Mouse (Mus musculus): ENCODE results near the gene Serpinb2. TPM values are rescaled to one million over a fixed set of nuclear protein-coding genes. Genes with fewer than 3 reads are reported as not detected.

Gene Serpinb2
- polyA plus RNA-seq, 1 experiment, result not detected

GRCm38 (mm10) chr1:107565644-107566043, 54.4 kb downstream of the Serpinb2 start:
- Histone ChIP-seq H3K27ac (ENCODE audit: insufficient read depth, low read depth, low read length) (no peak overlapping the region), H3K4me3 (ENCODE audit: insufficient read depth, low read depth, low read length) (no peak overlapping the region), H3K4me1 (ENCODE audit: control insufficient read depth, insufficient read depth, low read length) (no peaks in the 10 kb centered on the region)
- TF ChIP-seq CTCF (IDR thresholded peaks at IDR 0.05; ENCODE audit: insufficient read depth, low read depth, low read length) (no peak), POLR2A (IDR thresholded peaks at IDR 0.05; ENCODE audit: insufficient read depth, low read depth, low read length) (no peak)

DNA sequence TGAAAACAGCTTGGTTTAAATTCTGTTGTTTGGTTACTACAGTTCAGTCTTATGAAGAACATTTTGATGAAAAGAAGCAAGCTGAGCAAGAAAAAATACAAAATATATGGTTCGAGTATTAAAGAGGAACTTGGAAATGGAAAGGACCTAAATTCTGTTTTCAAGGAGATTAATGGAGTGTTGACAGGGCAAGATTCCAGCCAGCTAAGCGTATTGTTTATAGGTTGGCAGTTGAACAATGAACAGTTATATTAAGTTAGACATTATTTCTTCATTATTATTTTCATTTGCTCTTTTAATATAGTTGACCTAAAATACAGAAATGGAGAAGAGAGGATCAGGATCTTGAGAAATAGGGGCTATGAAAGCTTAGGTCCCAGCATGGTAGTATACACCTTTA, 64.9 kb downstream of the Serpinb2 start:
- no peak overlapping the region for H3K4me3 ChIP-seq (ENCODE audit: insufficient read depth, low read depth, low read length)
- no peak for TF ChIP-seq POLR2A (IDR thresholded peaks at IDR 0.05; ENCODE audit: insufficient read depth, low read depth, low read length)
- no peak for TF ChIP-seq CTCF (IDR thresholded peaks at IDR 0.05; ENCODE audit: insufficient read depth, low read depth, low read length)
- WGBS, result 85% methylated on average over 2 of the region's 2 CpGs
- H3K4me1 ChIP-seq (ENCODE audit: control insufficient read depth, insufficient read depth, low read length), result no peaks in the 10 kb centered on the region
- no peak overlapping the region for H3K27ac ChIP-seq (ENCODE audit: insufficient read depth, low read depth, low read length)

- Histone ChIP-seq H3K4me1 (ENCODE audit: control insufficient read depth, insufficient read depth, low read length) (no peaks in the 10 kb centered on the region), H3K4me3 (ENCODE audit: insufficient read depth, low read depth, low read length) (no peak overlapping the region), H3K27ac (ENCODE audit: insufficient read depth, low read depth, low read length) (no peak overlapping the region)
- 98% methylated on average over 1 of the region's 1 CpGs for WGBS
- TF ChIP-seq POLR2A (IDR thresholded peaks at IDR 0.05; ENCODE audit: insufficient read depth, low read depth, low read length) (no peak), CTCF (IDR thresholded peaks at IDR 0.05; ENCODE audit: insufficient read depth, low read depth, low read length) (no peak)
Observed at GRCm38 (mm10) chr1:107577514-107577913, 66.3 kb downstream of the Serpinb2 start.

DNA sequence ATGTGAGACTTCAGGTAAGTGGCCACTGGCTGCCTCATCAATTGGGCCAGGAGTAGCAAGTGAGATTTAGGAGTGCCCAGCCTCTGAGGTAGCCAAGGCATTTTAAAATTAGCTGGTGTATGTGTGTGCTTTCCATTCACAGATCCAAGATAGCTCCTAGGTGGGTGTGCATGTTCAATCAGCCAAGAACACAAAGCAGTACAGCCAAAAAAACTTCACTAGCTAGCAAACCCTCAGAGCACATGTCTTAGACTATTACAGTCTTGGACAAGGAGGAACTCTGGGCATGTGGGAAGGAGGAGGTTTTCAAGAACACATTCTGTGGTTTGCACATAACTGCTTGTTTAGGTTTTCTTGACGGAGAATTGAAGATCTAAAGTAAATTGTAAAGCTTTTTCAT, 70.0 kb downstream of the Serpinb2 start:
- Histone ChIP-seq H3K4me3 (ENCODE audit: insufficient read depth, low read depth, low read length) (no peak overlapping the region), H3K27ac (ENCODE audit: insufficient read depth, low read depth, low read length) (no peak overlapping the region), H3K4me1 (ENCODE audit: control insufficient read depth, insufficient read depth, low read length) (no peaks in the 10 kb centered on the region)
- WGBS, result 68% methylated on average over 1 of the region's 1 CpGs
- no peak for TF ChIP-seq CTCF (IDR thresholded peaks at IDR 0.05; ENCODE audit: insufficient read depth, low read depth, low read length)

- no peak overlapping the region for H3K27ac ChIP-seq (ENCODE audit: insufficient read depth, low read depth, low read length)
- TF ChIP-seq POLR2A (IDR thresholded peaks at IDR 0.05; ENCODE audit: insufficient read depth, low read depth, low read length) (no peak), CTCF (IDR thresholded peaks at IDR 0.05; ENCODE audit: insufficient read depth, low read depth, low read length) (no peak)
- H3K4me3 ChIP-seq (ENCODE audit: insufficient read depth, low read depth, low read length), result no peak overlapping the region
- no peaks in the 10 kb centered on the region for H3K4me1 ChIP-seq (ENCODE audit: control insufficient read depth, insufficient read depth, low read length)
Observed at GRCm38 (mm10) chr1:107582900-107583299, 71.7 kb downstream of the Serpinb2 start.

- 45% methylated on average over 1 of the region's 1 CpGs for WGBS
Observed at GRCm38 (mm10) chr1:107583958-107584376, 72.7 kb downstream of the Serpinb2 start.

DNA sequence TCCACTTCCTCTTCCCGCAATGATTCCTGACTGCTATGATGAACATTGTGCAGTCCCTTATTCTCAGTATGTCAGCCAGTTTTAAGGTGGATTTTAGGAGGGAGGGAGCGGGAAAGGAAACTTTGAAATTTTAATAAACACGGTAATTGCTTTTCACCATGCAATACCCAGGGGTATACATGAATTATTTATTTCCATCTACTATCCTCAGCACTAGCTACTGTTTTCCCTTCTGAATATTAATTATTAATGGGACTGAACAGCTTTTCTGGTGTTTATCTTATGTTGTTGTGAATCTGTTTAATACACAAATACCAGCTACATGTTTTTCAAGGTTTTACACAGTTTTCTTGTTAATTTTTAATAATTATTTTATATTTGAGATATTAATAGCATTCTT, 73.7 kb downstream of the Serpinb2 start:
- no peak overlapping the region for H3K4me3 ChIP-seq (ENCODE audit: insufficient read depth, low read depth, low read length)
- 90% methylated on average over 3 of the region's 3 CpGs for WGBS
- no peak for TF ChIP-seq CTCF (IDR thresholded peaks at IDR 0.05; ENCODE audit: insufficient read depth, low read depth, low read length)

More at GRCm38 (mm10) chr1:107583958-107584376, 72.7 kb downstream of the Serpinb2 start:
- Histone ChIP-seq H3K4me3 (ENCODE audit: insufficient read depth, low read depth, low read length) (no peak overlapping the region), H3K27ac (ENCODE audit: insufficient read depth, low read depth, low read length) (no peak overlapping the region), H3K4me1 (ENCODE audit: control insufficient read depth, insufficient read depth, low read length) (no peaks in the 10 kb centered on the region)
- TF ChIP-seq POLR2A (IDR thresholded peaks at IDR 0.05; ENCODE audit: insufficient read depth, low read depth, low read length) (no peak), CTCF (IDR thresholded peaks at IDR 0.05; ENCODE audit: insufficient read depth, low read depth, low read length) (no peak)

More for the DNA sequence above, 73.7 kb downstream of the Serpinb2 start:
- Histone ChIP-seq H3K4me1 (ENCODE audit: control insufficient read depth, insufficient read depth, low read length) (peaks cover 1% of the 10 kb centered on the region), H3K27ac (ENCODE audit: insufficient read depth, low read depth, low read length) (no peak overlapping the region)

Other genes with a start within 250 kb of the Serpinb2 start
- gene Serpinb3b, start 233.1 kb upstream of the Serpinb2 start, polyA plus RNA-seq (2012; ENCODE audit: insufficient read depth, insufficient read length, low replicate concordance, missing spikeins), result not detected in 2 replicates
- not detected in 2 replicates for gene Serpinb3c, start 233.1 kb upstream of the Serpinb2 start, polyA plus RNA-seq (2012; ENCODE audit: insufficient read depth, insufficient read length, low replicate concordance, missing spikeins)
- gene Serpinb11, start 150.2 kb upstream of the Serpinb2 start, polyA plus RNA-seq (2012; ENCODE audit: insufficient read depth, insufficient read length, low replicate concordance, missing spikeins), result not detected in 2 replicates
- gene Serpinb7, start 111.8 kb upstream of the Serpinb2 start, polyA plus RNA-seq (2012; ENCODE audit: insufficient read depth, insufficient read length, low replicate concordance, missing spikeins), result not detected in 2 replicates
- gene Serpinb8, start 78.6 kb downstream of the Serpinb2 start, polyA plus RNA-seq (2012; ENCODE audit: insufficient read depth, insufficient read length, low replicate concordance, missing spikeins), result not detected in 2 replicates